Mouse (Mus musculus) cerebellum, postnatal 4 days (tissue): ENCODE measurements around the gene Gm14190.
A peak's percentile ranks its signal among the peaks of the same experiment; 100 is the strongest.
"Not testable (repeated sequence)": the region's sequence is repeated elsewhere in the genome, so short reads cannot be mapped to it uniquely, and the experiment has no call there.

Source experiments
- DNase-seq, 2 experiments: peaks; one replicate each; pipeline ENCODE4 v3.0.0; 2022; ENCODE audit warnings: low spot score in 2 of 2, mixed read lengths in 1 of 2

Gm14190 gene

DNA sequence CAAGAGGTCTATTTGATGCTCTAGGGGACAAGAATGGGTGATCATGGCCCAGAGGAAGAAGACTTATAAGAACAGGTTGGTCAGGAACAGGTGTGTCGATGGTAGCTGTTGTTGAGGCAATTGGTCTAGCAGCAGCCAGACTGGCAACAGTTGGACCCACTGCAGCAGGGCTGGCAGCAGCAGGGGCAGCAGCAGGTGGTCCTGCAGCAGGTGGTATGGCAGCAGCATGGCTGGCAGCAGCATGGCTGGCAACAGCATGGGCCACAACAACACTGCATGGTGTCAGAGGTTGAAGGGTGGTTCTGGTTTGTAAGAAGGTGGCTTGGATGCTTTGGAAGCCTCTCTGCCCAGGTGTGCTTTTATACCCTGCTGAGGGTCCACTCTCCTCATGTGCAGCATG is at the start of gene Gm14190:
Gene Gm14190, minus strand, starts transcription at position 278 of the 400 bp plus-strand sequence.
- no peak for DNase-seq

GRCm38 (mm10) chr11:99734190-99734589 is 43.6 kb upstream of the Gm14190 start, which contains the start of gene Gm14180:
Gene Gm14180, minus strand, starts transcription at chr11:99734290.
- no peak for DNase-seq

- DNase-seq: peak in 1 of 2 experiments; percentile 47
Measured at GRCm38 (mm10) chr11:99724061-99724460, 33.5 kb upstream of the Gm14190 start.

DNA sequence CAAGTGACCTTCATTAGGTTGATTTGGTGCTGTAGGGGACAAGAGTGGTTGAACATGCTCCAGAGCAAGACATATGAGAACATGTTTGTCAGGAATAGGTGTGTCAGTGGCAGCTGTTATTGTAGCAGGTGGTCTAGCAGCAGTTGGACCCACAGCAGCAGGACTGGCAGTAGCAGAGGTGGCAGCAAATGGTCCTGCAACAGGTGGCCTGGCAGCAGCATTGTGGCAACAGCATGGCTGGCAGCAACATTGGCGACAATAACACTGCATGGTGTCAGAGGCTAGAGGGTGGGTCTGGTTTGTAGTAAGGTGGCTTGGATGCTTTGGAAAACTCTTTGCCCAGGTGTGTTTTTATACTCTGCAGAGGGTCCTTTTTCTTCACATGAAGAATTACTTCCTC is 28.2 kb upstream of the Gm14190 start:
- no peak for DNase-seq

DNA sequence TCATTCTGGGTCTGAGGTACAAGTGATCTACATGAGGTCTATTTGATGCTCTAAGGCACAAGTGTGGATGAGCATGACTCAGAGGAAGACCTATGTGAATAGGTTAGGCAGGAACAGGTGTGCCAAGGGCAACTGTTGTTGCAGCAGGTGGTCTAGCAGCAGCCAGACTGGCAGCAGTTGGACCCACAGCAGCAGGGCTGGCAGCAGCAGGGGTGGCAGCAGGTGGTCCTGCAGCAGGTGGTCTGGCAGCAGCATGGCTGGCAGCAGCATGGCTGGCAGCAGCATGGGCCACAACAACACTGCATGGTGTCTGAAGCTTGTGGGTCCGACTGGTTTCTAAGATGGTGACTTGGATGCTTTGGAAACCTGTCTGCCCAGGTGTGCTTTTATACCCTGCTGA is 5.3 kb downstream of the Gm14190 start:
- DNase-seq: not testable (repeated sequence)

DNA sequence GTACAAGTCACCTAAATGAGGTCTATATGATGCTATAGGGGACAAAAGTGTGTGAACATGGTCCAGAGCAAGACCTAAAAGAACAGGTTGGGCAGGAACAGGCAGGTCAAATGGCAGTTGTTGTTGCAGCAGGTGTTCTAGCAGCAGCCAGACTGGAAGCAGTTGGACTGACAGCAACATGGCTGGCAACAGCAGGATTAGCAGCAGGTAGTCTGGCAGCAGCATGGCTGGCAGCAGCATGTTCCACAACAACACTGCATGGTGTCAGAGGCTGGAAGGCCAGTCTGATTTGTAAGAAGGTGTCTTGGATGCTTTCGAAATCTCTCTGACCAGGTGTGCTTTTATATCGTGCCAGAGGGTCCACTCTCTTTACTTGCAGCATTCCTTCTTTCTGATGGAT is 7.1 kb downstream of the Gm14190 start:
- peak in 1 of 2 experiments; percentile 9 for DNase-seq

DNA sequence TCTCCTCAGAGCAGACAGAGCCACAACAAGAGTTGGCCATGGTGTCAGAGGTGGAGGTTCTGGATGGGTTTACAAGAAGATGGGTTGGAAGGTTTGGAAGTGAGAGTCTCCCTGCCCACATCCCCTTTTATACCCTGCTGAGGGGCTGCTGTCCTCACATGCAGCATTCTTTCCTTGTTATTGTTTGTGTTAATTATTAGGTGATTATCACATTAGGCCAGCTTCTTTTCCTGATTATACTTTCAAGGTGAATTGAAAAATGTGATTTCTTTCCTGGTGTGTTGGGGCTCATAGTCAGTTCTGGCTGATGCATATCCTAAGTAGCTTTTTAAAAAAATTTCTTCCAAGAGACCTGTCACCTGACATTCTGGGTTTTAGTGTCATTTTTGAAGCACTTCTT is 24.7 kb downstream of the Gm14190 start, which contains the start of gene Krtap4-6:
Gene Krtap4-6, minus strand, starts transcription at position 101 of the 400 bp plus-strand sequence.
- DNase-seq: no peak

- no peak for DNase-seq
Measured at GRCm38 (mm10) chr11:99662802-99663201, 27.7 kb downstream of the Gm14190 start.

DNA sequence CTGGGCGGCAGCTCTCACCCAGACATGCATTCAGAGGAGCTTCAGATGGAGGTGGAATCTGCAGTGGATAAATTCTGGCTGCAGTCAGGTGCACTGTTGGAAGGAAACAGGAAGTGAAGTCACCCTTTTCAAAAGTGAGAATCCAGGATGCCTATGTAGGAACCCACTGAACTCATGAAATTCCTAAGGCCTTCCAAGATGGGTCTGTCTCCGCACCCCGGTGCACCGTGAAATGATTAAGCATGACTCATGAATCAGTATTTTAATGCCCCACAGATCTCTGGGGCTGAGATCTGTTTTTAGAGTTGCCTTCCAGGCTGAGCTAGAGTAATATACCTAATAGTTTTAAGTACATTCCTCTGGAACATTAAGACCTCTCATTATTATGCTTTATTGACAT is 31.3 kb downstream of the Gm14190 start:
- DNase-seq: no peak

GRCm38 (mm10) chr11:99658467-99659010 is 32.0 kb downstream of the Gm14190 start, which contains the start of gene Gm11563:
Gene Gm11563, minus strand, starts transcription at chr11:99658960.
- DNase-seq: not testable (repeated sequence)

GRCm38 (mm10) chr11:99657051-99657450 is 33.5 kb downstream of the Gm14190 start:
- no peak for DNase-seq

GRCm38 (mm10) chr11:99650136-99650535 is 40.4 kb downstream of the Gm14190 start, which contains the start of gene Gm11555:
Gene Gm11555, minus strand, starts transcription at chr11:99650236.
- no peak for DNase-seq

DNA sequence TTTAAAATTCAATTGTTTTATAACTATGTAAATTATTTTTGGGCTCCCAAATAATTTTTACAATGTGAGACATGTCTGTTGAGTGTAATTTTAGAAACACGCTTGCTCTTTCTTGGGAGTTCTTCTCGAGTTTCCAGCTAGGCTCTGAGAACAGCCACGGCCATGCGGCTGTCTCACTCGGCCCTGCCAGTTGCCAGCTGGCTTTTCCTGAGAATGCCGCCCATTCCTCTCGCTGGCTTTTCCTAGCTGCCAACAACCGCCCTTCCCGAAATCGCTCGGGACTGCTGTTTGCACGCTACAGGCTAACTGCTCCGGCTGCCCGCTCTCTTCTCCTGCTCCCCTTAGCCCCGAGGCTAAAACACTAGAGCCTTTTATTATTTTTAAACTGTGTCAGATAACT is 44.1 kb downstream of the Gm14190 start:
- no peak for DNase-seq

GRCm38 (mm10) chr11:99644351-99644750 is 46.2 kb downstream of the Gm14190 start:
- DNase-seq: no peak

GRCm38 (mm10) chr11:99643635-99644139 is 46.9 kb downstream of the Gm14190 start, which contains the start of gene Krtap4-7:
Gene Krtap4-7, minus strand, starts transcription at chr11:99644089.
- not testable (repeated sequence) for DNase-seq

DNA sequence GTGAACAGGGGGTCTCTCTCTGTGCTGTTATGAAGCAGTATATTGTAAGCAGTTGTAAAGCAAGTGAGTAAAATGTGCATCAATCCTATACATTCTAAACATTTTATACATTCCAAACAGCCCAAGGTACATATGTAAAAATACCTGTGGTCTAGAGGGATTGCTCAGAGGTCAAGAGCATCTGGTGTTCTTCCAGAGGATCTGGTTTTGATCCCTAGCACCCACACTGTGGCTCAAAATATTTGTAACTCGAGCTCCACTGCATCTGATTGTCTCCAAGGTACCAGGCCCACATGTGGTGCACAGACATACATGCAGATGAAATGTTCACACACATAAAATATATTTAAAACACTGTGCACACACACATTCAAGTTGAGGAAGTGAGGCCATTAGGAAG is 49.6 kb downstream of the Gm14190 start:
- no peak for DNase-seq
